Comparison of ENCODE assay signal across 12 mouse cellular contexts in the genomic region with DNA sequence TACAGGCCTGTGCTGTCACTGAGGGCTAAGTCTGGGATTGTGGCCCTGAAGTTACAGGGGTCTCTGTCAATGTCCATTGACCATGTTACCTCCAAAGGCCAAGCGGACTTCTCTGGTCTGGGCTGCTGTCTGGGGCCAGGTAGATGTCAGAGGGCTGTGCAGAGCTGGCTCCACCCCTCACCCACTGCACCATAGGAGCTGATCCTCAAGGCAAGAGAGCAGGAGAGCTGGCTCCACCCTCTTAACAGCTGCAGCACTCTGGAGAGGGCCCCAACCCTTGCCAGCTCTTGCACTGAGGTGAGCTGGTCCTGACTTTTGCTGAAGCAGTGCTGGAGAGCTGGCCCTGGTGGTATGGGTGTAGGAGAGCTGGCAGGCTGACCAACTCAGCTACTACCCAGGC. TPM values are rescaled to one million over a fixed set of nuclear protein-coding genes. Genes with fewer than 3 reads are reported as not detected.
A peak's percentile ranks its signal among the peaks of the same experiment; 100 is the strongest.
DNase-seq lines count a peak whose midpoint lies in the region; ATAC-seq and TF ChIP-seq lines count a peak whose summit lies in the region.
"Not testable (repeated sequence)": the region's sequence is repeated elsewhere in the genome, so short reads cannot be mapped to it uniquely, and the experiment has no call there.
"Had no signal": no experiment of that assay in that cellular context is flagged by ENCODE, and none has a peak within 500 bp of the region (broad histone marks: within the 10 kb centered on the region; RNA-seq: fewer than 3 reads in every experiment).

No protein-coding gene starts in this region.

- not testable (repeated sequence) for H3K36me3 ChIP-seq in forebrain, embryonic 10.5 days (replicated peaks); heart, embryonic 16.5 days (ENCODE audit: control insufficient read depth, insufficient read depth); intestine, embryonic 15.5 days; limb, embryonic 12.5 days; lung, embryonic 14.5 days (ENCODE audit: insufficient read depth); midbrain, embryonic 15.5 days (replicated peaks); stomach, embryonic 14.5 days (ENCODE audit: control insufficient read depth, insufficient read depth, low read length)

- not testable (repeated sequence) for H3K4me1 ChIP-seq in forebrain, embryonic 10.5 days; heart, embryonic 16.5 days (ENCODE audit: control insufficient read depth, insufficient read depth, low read length); intestine, embryonic 15.5 days (replicated peaks); limb, embryonic 12.5 days (replicated peaks); lung, embryonic 14.5 days (ENCODE audit: insufficient read depth); midbrain, embryonic 15.5 days; stomach, embryonic 14.5 days (ENCODE audit: control insufficient read depth, insufficient read depth, low read length)

- TF ChIP-seq CTCF in lung, embryonic 14.5 days (IDR thresholded peaks at IDR 0.05; ENCODE audit: low read depth), result not testable (repeated sequence)

- H3K27me3 ChIP-seq in forebrain, embryonic 10.5 days (ENCODE audit: poor library complexity, severe bottlenecking); heart, embryonic 16.5 days (ENCODE audit: control insufficient read depth, insufficient read depth, low read length); intestine, embryonic 15.5 days (replicated peaks); limb, embryonic 12.5 days; lung, embryonic 14.5 days (ENCODE audit: insufficient read depth, low read length); midbrain, embryonic 15.5 days (replicated peaks); stomach, embryonic 14.5 days (ENCODE audit: control insufficient read depth, insufficient read depth, low read length): not testable (repeated sequence)

- ATAC-seq in heart, embryonic 16.5 days (replicated peaks; ENCODE audit: extremely low read depth, insufficient read depth, low FRiP score), result 0 out of 2 replicates have a peak, but pooled peaks have one; percentile 20
- peak; percentile 37; the same call in 1 of the 2 replicates for ATAC-seq in intestine, embryonic 15.5 days
- ATAC-seq in limb, embryonic 12.5 days (ENCODE audit: insufficient number of reproducible peaks, insufficient read depth, low FRiP score, low TSS enrichment, low read depth), result peak; percentile 52; the same call in 1 of the 2 replicates
- peak; percentile 53; the same call in 1 of the 2 replicates for ATAC-seq in lung, embryonic 14.5 days (ENCODE audit: insufficient read depth)
- ATAC-seq in midbrain, embryonic 15.5 days (replicated peaks), result peak; percentile 60; the same call in 1 of the 2 replicates
- ATAC-seq in stomach, embryonic 14.5 days (ENCODE audit: insufficient number of reproducible peaks, insufficient read depth, low FRiP score, low read depth), result peak; percentile 5; the same call in 1 of the 2 replicates

- not testable (repeated sequence) for H3K4me2 ChIP-seq in heart, embryonic 16.5 days (ENCODE audit: low read depth, low read length); intestine, embryonic 15.5 days (replicated peaks); limb, embryonic 12.5 days; lung, embryonic 14.5 days; midbrain, embryonic 15.5 days; stomach, embryonic 14.5 days (replicated peaks; ENCODE audit: low read depth, low read length)

- not testable (repeated sequence) for H3K9ac ChIP-seq in heart, embryonic 16.5 days (ENCODE audit: low read length); intestine, embryonic 15.5 days; limb, embryonic 12.5 days (replicated peaks); lung, embryonic 14.5 days; midbrain, embryonic 15.5 days; stomach, embryonic 14.5 days (replicated peaks; ENCODE audit: low read depth, low read length)

- peak; percentile 9 for DNase-seq in forebrain, embryonic 10.5 days (ENCODE audit: extremely low spot score, low spot score)
- DNase-seq in lung, embryonic 14.5 days, result not testable (repeated sequence)

- not testable (repeated sequence) for H3K4me3 ChIP-seq in forebrain, embryonic 10.5 days; heart, embryonic 16.5 days (ENCODE audit: low read length); intestine, embryonic 15.5 days (replicated peaks); limb, embryonic 12.5 days (replicated peaks); lung, embryonic 14.5 days (ENCODE audit: low read depth, low read length); midbrain, embryonic 15.5 days; stomach, embryonic 14.5 days (ENCODE audit: low read depth, low read length)

- peaks cover 43% of the 10 kb centered on the region for H3K9me3 ChIP-seq in forebrain, embryonic 10.5 days
- not testable (repeated sequence) for H3K9me3 ChIP-seq in heart, embryonic 16.5 days (replicated peaks; ENCODE audit: control insufficient read depth, low read length); lung, embryonic 14.5 days (ENCODE audit: low read depth, low read length); stomach, embryonic 14.5 days (ENCODE audit: control insufficient read depth, low read depth, low read length)
- H3K9me3 ChIP-seq in intestine, embryonic 15.5 days, result peaks cover 12% of the 10 kb centered on the region; the same call in 1 of the 2 replicates
- peaks cover 34% of the 10 kb centered on the region for H3K9me3 ChIP-seq in limb, embryonic 12.5 days
- H3K9me3 ChIP-seq in midbrain, embryonic 15.5 days, result peaks cover 22% of the 10 kb centered on the region

- 52% methylated on average over 1 of the region's 1 CpGs for WGBS in forebrain, embryonic 10.5 days
- WGBS in heart, embryonic 16.5 days, result 51% methylated on average over 1 of the region's 1 CpGs
- 63% methylated on average over 1 of the region's 1 CpGs for WGBS in intestine, embryonic 15.5 days
- WGBS in limb, embryonic 12.5 days, result 49% methylated on average over 1 of the region's 1 CpGs
- WGBS in lung, embryonic 14.5 days, result 34% methylated on average over 1 of the region's 1 CpGs
- 55% methylated on average over 1 of the region's 1 CpGs for WGBS in midbrain, embryonic 15.5 days
- WGBS in stomach, embryonic 14.5 days, result 38% methylated on average over 1 of the region's 1 CpGs

- not testable (repeated sequence) for H3K27ac ChIP-seq in forebrain, embryonic 10.5 days; heart, embryonic 16.5 days (ENCODE audit: low read length); intestine, embryonic 15.5 days; limb, embryonic 12.5 days; lung, embryonic 14.5 days (ENCODE audit: low read depth); midbrain, embryonic 15.5 days; stomach, embryonic 14.5 days (ENCODE audit: low read length)

RNA-seq across cellular contexts. Expression of gene Smok2a, which starts 43.2 kb away (rescaled TPM):
- polyA plus RNA-seq in forebrain, embryonic 10.5 days (2016; fragmentation: Nextera tagmentation; extraction: Ambion mirVana), result not detected in 2 replicates
- polyA plus RNA-seq in heart, embryonic 16.5 days (2015; fragmentation: Nextera tagmentation; extraction: Ambion mirVana), result not detected in 2 replicates
- not detected in 2 replicates for polyA plus RNA-seq in intestine, embryonic 15.5 days (2015; fragmentation: Nextera tagmentation; extraction: Ambion mirVana)
- not detected in 2 replicates for polyA plus RNA-seq in limb, embryonic 12.5 days (2016; fragmentation: Nextera tagmentation; extraction: Ambion mirVana)
- polyA plus RNA-seq in lung, embryonic 14.5 days (2014; fragmentation: Nextera tagmentation; extraction: Ambion mirVana), result not detected in 2 replicates
- not detected in 2 replicates for polyA plus RNA-seq in midbrain, embryonic 15.5 days (2015; fragmentation: Nextera tagmentation; extraction: Ambion mirVana)
- not detected in 2 replicates for polyA plus RNA-seq in stomach, embryonic 14.5 days (2014; fragmentation: Nextera tagmentation; extraction: Ambion mirVana)
- polyA plus RNA-seq: activated CD4-positive, CD25-positive, alpha-beta regulatory T cell, adult 4 months; C2C12; erythroblast, embryonic 14.5 days; forebrain, postnatal 0 days; gonadal fat pad, adult 2 months had no signal

RNA-seq across cellular contexts. Expression of gene Unc93a, which starts 46.2 kb away (rescaled TPM):
- not detected in 2 replicates for polyA plus RNA-seq in forebrain, embryonic 10.5 days (2016; fragmentation: Nextera tagmentation; extraction: Ambion mirVana)
- polyA plus RNA-seq in heart, embryonic 16.5 days (2015; fragmentation: Nextera tagmentation; extraction: Ambion mirVana), result not detected in 2 replicates
- not detected in 2 replicates for polyA plus RNA-seq in intestine, embryonic 15.5 days (2015; fragmentation: Nextera tagmentation; extraction: Ambion mirVana)
- not detected in 2 replicates for polyA plus RNA-seq in limb, embryonic 12.5 days (2016; fragmentation: Nextera tagmentation; extraction: Ambion mirVana)
- not detected in 2 replicates for polyA plus RNA-seq in lung, embryonic 14.5 days (2014; fragmentation: Nextera tagmentation; extraction: Ambion mirVana)
- polyA plus RNA-seq in midbrain, embryonic 15.5 days (2015; fragmentation: Nextera tagmentation; extraction: Ambion mirVana), result not detected in 2 replicates
- polyA plus RNA-seq in stomach, embryonic 14.5 days (2014; fragmentation: Nextera tagmentation; extraction: Ambion mirVana), result not detected in 2 replicates
- polyA plus RNA-seq: activated CD4-positive, CD25-positive, alpha-beta regulatory T cell, adult 4 months; C2C12; erythroblast, embryonic 14.5 days had no signal

RNA-seq across cellular contexts. Expression of gene Smok2b, which starts 52.3 kb away (rescaled TPM):
- not detected in 2 replicates for polyA plus RNA-seq in forebrain, embryonic 10.5 days (2016; fragmentation: Nextera tagmentation; extraction: Ambion mirVana)
- polyA plus RNA-seq in heart, embryonic 16.5 days (2015; fragmentation: Nextera tagmentation; extraction: Ambion mirVana), result not detected in 2 replicates
- not detected in 2 replicates for polyA plus RNA-seq in intestine, embryonic 15.5 days (2015; fragmentation: Nextera tagmentation; extraction: Ambion mirVana)
- polyA plus RNA-seq in limb, embryonic 12.5 days (2016; fragmentation: Nextera tagmentation; extraction: Ambion mirVana), result not detected in 2 replicates
- polyA plus RNA-seq in lung, embryonic 14.5 days (2014; fragmentation: Nextera tagmentation; extraction: Ambion mirVana), result not detected in 2 replicates
- not detected in 2 replicates for polyA plus RNA-seq in midbrain, embryonic 15.5 days (2015; fragmentation: Nextera tagmentation; extraction: Ambion mirVana)
- not detected in 2 replicates for polyA plus RNA-seq in stomach, embryonic 14.5 days (2014; fragmentation: Nextera tagmentation; extraction: Ambion mirVana)
- polyA plus RNA-seq: C2C12; erythroblast, embryonic 14.5 days; forebrain, postnatal 0 days; gonadal fat pad, adult 2 months had no signal

Comparison
In these comparisons a context has a peak if more than half of its experiments do, and no peak if none do; other contexts are left out.
1. ATAC-seq: peak in every context shown above with its lines; median percentile 60 in midbrain, embryonic 15.5 days; 53 in lung, embryonic 14.5 days; 52 in limb, embryonic 12.5 days; 37 in intestine, embryonic 15.5 days; 20 in heart, embryonic 16.5 days; 5 in stomach, embryonic 14.5 days.